Mouse (Mus musculus) myocyte (in vitro differentiated cells): ENCODE results near the gene Axin1. TPM values are rescaled to one million over a fixed set of nuclear protein-coding genes. Genes with fewer than 3 reads are reported as not detected.

Source experiments
- H3K27me3 ChIP-seq: one replicate; pipeline ENCODE4 v1.6.1; 2011; ENCODE audit not compliant: control insufficient read depth, insufficient read depth, insufficient read length
- H3K36me3 ChIP-seq: one replicate; pipeline ENCODE4 v1.6.1; 2011; ENCODE audit not compliant: control insufficient read depth, insufficient read depth
- H3K4me2 ChIP-seq: one replicate; pipeline ENCODE4 v1.6.1; 2011; ENCODE audit warnings: low read depth, control low read depth
- H3K4me3 ChIP-seq: one replicate; pipeline ENCODE4 v1.5.1; 2011; ENCODE audit warnings: mild to moderate bottlenecking, control low read depth, moderate library complexity
- H3K79me2 ChIP-seq: one replicate; pipeline ENCODE4 v1.6.1; 2011; ENCODE audit not compliant: control insufficient read depth, insufficient read depth
- H3ac ChIP-seq: one replicate; pipeline ENCODE4 v1.6.1; 2011; ENCODE audit not compliant: control insufficient read depth, insufficient read length
- CEBPB ChIP-seq: IDR thresholded peaks from 2 replicates; pipeline ENCODE4 v1.6.1; 2011; ENCODE audit warnings: mild to moderate bottlenecking, moderate library complexity; ENCODE audit not compliant: poor library complexity, insufficient read depth, severe bottlenecking
- E2F4 ChIP-seq: IDR thresholded peaks from one replicate; pipeline ENCODE4 v1.6.1; 2011; ENCODE audit warnings: mild to moderate bottlenecking, control low read depth, moderate library complexity; ENCODE audit not compliant: insufficient read depth
- MAX ChIP-seq: IDR thresholded peaks from one replicate; pipeline ENCODE4 v1.6.1; 2011; ENCODE audit warnings: low read depth, mild to moderate bottlenecking, control low read depth
- MYOD1 ChIP-seq, 3 experiments: IDR thresholded peaks; one replicate each; pipeline ENCODE4 v1.6.1; 2011; ENCODE audit warnings: control low read depth in 2 of 3, low read depth in 2 of 3, mild to moderate bottlenecking in 2 of 3, moderate library complexity in 1 of 3; ENCODE audit not compliant: insufficient read length in 2 of 3, control insufficient read depth in 1 of 3
- MYOG ChIP-seq, 3 experiments: IDR thresholded peaks; one replicate each; pipeline ENCODE4 v1.6.1; 2011; ENCODE audit warnings: control low read depth in 2 of 3, low read depth in 2 of 3, mild to moderate bottlenecking in 2 of 3; ENCODE audit not compliant: insufficient read length in 2 of 3, control insufficient read depth in 1 of 3, insufficient read depth in 1 of 3
- POLR2A ChIP-seq: IDR thresholded peaks from one replicate; pipeline ENCODE4 v1.6.1; 2011; ENCODE audit warnings: low read depth, mild to moderate bottlenecking, control low read depth, moderate library complexity; ENCODE audit not compliant: insufficient read length
- POLR2AphosphoS2 ChIP-seq: IDR thresholded peaks from one replicate; pipeline ENCODE4 v1.6.1; 2011; ENCODE audit warnings: low read depth, control low read depth; ENCODE audit not compliant: insufficient read length
- REST ChIP-seq: IDR thresholded peaks from one replicate; pipeline ENCODE4 v1.6.1; 2011; ENCODE audit warnings: mild to moderate bottlenecking, control low read depth, moderate library complexity; ENCODE audit not compliant: insufficient read depth, insufficient read length
- SRF ChIP-seq: IDR thresholded peaks from one replicate; pipeline ENCODE4 v1.6.1; 2011; ENCODE audit warnings: low read depth; ENCODE audit not compliant: control insufficient read depth, insufficient read length
- TCF12 ChIP-seq: IDR thresholded peaks from one replicate; pipeline ENCODE4 v1.6.1; 2011; ENCODE audit warnings: mild to moderate bottlenecking, control low read depth; ENCODE audit not compliant: poor library complexity, insufficient read depth, severe bottlenecking
- TCF3 ChIP-seq: IDR thresholded peaks from one replicate; pipeline ENCODE4 v1.6.1; 2011; ENCODE audit warnings: low read depth, control low read depth; ENCODE audit not compliant: insufficient read length
- USF1 ChIP-seq: IDR thresholded peaks from one replicate; pipeline ENCODE4 v1.6.1; 2011; ENCODE audit warnings: low read depth, mild to moderate bottlenecking, control low read depth, moderate library complexity
- polyA plus RNA-seq: library from polyadenylated mRNA; unstranded; fragments of >200 nt; fragmentation: generic; extraction: Trizol; gene quantifications from one replicate; pipeline ENCODE4 v1.2.1, GENCODE M21; 2012; ENCODE audit warnings: missing spikeins

The Axin1 gene
- polyA plus RNA-seq, 1 experiment: 26.5 TPM

GRCm38 (mm10) chr17:26212241-26212640 is 73.8 kb downstream of the Axin1 start:
- no peak overlapping the region for H3K4me3 ChIP-seq
- H3ac ChIP-seq: no peak overlapping the region

DNA sequence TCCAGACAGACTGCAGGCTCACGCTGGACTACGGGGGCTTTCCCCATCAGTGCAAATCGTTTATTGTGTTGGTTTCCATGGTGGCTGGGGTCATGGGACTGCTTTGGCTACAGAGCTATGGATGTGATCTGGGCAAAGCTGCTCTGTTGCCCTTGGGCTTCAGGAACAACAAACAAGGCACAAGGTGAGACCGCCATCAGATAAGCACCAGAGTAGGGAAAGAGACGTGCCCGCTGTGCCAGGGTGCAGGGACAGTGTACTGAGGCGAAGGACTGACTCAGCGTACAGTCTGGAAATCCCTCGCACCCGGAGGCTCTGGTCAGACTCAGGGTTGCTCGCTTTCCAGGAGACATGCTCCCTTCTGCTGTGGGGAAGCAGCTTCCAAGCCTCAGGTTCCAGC is 74.2 kb downstream of the Axin1 start:
- no peak overlapping the region for H3K4me3 ChIP-seq
- H3K27me3 ChIP-seq: no peaks in the 10 kb centered on the region
- no peak overlapping the region for H3ac ChIP-seq
- no peaks in the 10 kb centered on the region for H3K36me3 ChIP-seq
- no peak overlapping the region for H3K4me2 ChIP-seq
- no peaks in the 10 kb centered on the region for H3K79me2 ChIP-seq
- TF ChIP-seq TCF3: no peak

More at GRCm38 (mm10) chr17:26212241-26212640, 73.8 kb downstream of the Axin1 start:
- Histone ChIP-seq H3K79me2 (no peaks in the 10 kb centered on the region), H3K27me3 (no peaks in the 10 kb centered on the region), H3K36me3 (no peaks in the 10 kb centered on the region), H3K4me2 (no peak overlapping the region)
- no peak for TF ChIP-seq REST

DNA sequence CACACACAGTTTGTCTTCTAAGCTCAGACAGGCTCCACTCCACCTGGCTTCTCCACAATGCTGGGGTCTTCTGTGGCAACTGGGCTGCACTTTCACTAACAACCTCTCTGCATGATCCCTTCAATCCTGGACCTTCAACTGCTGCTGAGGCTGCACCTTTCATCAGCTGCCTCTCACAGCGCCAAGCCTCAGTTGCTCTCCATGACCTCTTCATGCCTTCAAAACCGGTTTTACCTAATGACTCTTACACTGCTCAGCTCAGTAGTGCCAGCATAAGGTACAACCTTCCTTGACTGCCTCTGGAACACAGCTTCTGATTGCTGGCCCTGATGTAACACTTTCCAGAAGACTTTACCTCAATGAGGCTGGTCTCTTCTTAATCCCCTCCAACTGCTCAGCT is 83.0 kb downstream of the Axin1 start:
- Histone ChIP-seq H3K4me2 (no peak overlapping the region), H3K4me3 (no peak overlapping the region), H3K36me3 (no peaks in the 10 kb centered on the region), H3K79me2 (no peaks in the 10 kb centered on the region), H3K27me3 (no peaks in the 10 kb centered on the region), H3ac (no peak overlapping the region)
- TF ChIP-seq USF1 (no peak), POLR2A (no peak), E2F4 (no peak), REST (no peak), MYOG (IDR thresholded peaks at IDR 0.05; ENCODE audit: control insufficient read depth in 1 of 3, insufficient read depth in 1 of 3, insufficient read length in 2 of 3, low read depth in 2 of 3) (no peak), MYOD1 (IDR thresholded peaks at IDR 0.05; ENCODE audit: control insufficient read depth in 1 of 3, insufficient read length in 2 of 3, low read depth in 2 of 3) (no peak), CEBPB (no peak), TCF12 (no peak), TCF3 (no peak), SRF (no peak), POLR2AphosphoS2 (no peak), MAX (no peak)

GRCm38 (mm10) chr17:26225150-26225549 is 86.7 kb downstream of the Axin1 start:
- no peaks in the 10 kb centered on the region for H3K27me3 ChIP-seq
- no peak overlapping the region for H3K4me3 ChIP-seq
- H3K4me2 ChIP-seq: no peak overlapping the region
- TF ChIP-seq POLR2A (no peak), CEBPB (no peak), TCF12 (no peak), MAX (no peak), REST (no peak), SRF (no peak), POLR2AphosphoS2 (no peak), E2F4 (no peak), MYOD1 (IDR thresholded peaks at IDR 0.05; ENCODE audit: control insufficient read depth in 1 of 3, insufficient read length in 2 of 3, low read depth in 2 of 3) (peak in 2 of 3 experiments; percentile 22 to 74), MYOG (IDR thresholded peaks at IDR 0.05; ENCODE audit: control insufficient read depth in 1 of 3, insufficient read depth in 1 of 3, insufficient read length in 2 of 3, low read depth in 2 of 3) (peak in 2 of 3 experiments; percentile 26 to 63), TCF3 (peak; percentile 18), USF1 (no peak)
- no peaks in the 10 kb centered on the region for H3K36me3 ChIP-seq
- no peak overlapping the region for H3ac ChIP-seq
- H3K79me2 ChIP-seq: no peaks in the 10 kb centered on the region

DNA sequence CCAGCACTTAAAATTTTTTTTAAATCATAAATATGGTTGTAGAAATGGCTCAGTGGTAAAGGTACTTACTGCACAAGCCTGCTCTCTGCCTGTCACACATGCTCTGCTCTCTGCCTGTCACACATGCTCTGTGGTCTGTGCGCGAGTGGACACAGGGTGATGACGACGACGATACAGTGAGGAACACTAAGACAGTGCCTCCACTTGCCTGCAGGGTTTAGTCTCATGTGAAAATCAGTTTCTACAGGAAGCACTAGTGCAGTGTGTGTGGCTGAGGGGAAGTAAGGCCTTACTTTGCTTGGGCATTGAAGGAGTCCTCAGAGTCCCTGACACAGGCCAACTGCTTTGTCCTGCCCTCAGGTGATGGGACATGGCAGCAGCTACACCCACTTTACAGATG is 91.3 kb downstream of the Axin1 start:
- Histone ChIP-seq H3K36me3 (no peaks in the 10 kb centered on the region), H3K4me2 (no peak overlapping the region), H3K79me2 (no peaks in the 10 kb centered on the region), H3K27me3 (no peaks in the 10 kb centered on the region), H3K4me3 (no peak overlapping the region), H3ac (no peak overlapping the region)
- TF ChIP-seq POLR2A: no peak
- TF ChIP-seq USF1: no peak

DNA sequence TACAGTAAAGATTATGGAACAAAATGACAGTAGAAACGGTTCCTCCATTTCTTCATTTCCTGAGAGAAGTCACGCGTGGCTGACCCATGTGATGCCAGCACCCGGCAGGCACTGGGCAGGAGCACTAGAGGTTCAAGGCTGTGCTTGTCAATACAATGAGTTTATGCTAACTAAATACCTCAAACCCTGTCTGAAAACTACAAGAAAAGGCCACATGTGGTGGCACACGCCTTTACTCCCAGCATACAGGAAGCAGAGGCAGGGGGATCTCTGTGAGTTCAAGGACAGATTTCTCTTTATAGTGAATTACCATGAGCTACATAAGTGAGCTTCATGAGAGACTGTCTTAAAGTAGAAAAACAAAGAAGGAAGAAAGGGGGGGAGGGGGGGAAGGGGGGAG is 92.7 kb downstream of the Axin1 start:
- Histone ChIP-seq H3ac (no peak overlapping the region), H3K27me3 (no peaks in the 10 kb centered on the region), H3K36me3 (no peaks in the 10 kb centered on the region), H3K79me2 (no peaks in the 10 kb centered on the region), H3K4me3 (no peak overlapping the region), H3K4me2 (no peak overlapping the region)
- TF ChIP-seq TCF12: no peak
- TF ChIP-seq MAX: no peak
- no peak for TF ChIP-seq MYOD1 (IDR thresholded peaks at IDR 0.05; ENCODE audit: control insufficient read depth in 1 of 3, insufficient read length in 2 of 3, low read depth in 2 of 3)
- TF ChIP-seq MYOG (IDR thresholded peaks at IDR 0.05; ENCODE audit: control insufficient read depth in 1 of 3, insufficient read depth in 1 of 3, insufficient read length in 2 of 3, low read depth in 2 of 3): no peak
- no peak for TF ChIP-seq POLR2AphosphoS2
- no peak for TF ChIP-seq POLR2A
- TF ChIP-seq REST: no peak
- TF ChIP-seq USF1: no peak
- no peak for TF ChIP-seq SRF
- TF ChIP-seq E2F4: no peak
- no peak for TF ChIP-seq TCF3
- no peak for TF ChIP-seq CEBPB
